Mouse (Mus musculus) activated CD4-positive, CD25-positive, alpha-beta regulatory T cell, adult 4 months (primary cell): ENCODE measurements around the gene Inpp4b. TPM values are rescaled to one million over a fixed set of nuclear protein-coding genes. Genes with fewer than 3 reads are reported as not detected.

ENCODE experiments used
- ATAC-seq: one replicate; pipeline ENCODE4 v1.8.0; 2017
- polyA plus RNA-seq, 2 experiments: library from polyadenylated mRNA; unstranded; fragments of 100-300 nt; shearing (Covaris generic); gene quantifications; one replicate each; pipeline ENCODE4 v1.2.1; 2017

Gene Inpp4b
- polyA plus RNA-seq, 2 experiments from 2014 or later: 446 to 456 TPM

DNA sequence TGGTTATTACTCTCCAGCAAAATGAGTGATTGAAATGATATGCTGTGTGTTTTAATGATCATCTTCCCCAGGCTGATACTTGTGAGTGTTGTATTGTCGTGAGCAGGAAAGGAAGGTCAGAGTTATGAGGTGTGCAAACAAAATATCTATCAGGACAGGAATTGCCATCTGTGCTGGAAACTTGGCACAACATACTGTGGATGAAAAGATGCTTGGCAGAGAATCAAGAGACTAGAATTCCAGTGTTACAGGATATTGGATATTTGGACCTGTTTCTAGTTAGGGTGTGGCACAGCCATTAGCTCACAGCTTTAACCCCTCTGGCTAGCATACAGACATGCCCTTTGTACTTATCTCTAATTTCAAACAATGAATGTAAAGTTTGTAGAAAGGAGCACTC lies 507.6 kb downstream of the Inpp4b start:
- no peak for ATAC-seq

DNA sequence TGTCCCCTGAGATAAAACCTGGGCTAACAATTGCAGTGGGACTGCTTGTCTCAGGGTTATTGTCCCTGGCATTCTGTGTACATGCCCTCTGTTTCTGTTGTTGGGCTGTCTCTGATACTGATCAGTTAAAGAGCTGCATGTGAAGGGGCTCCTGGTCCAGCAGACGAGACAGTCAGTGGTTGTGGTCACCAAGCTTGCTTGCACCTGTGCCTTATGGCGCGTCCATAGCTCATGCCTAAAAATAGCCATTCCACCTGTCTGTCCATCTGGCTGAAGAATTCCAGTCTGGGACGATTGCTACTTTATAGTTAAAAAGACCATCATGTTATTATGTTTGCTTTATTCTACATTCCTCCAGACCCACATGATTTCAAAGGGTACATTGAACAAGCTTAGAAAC lies 510.8 kb downstream of the Inpp4b start:
- ATAC-seq: no peak

DNA sequence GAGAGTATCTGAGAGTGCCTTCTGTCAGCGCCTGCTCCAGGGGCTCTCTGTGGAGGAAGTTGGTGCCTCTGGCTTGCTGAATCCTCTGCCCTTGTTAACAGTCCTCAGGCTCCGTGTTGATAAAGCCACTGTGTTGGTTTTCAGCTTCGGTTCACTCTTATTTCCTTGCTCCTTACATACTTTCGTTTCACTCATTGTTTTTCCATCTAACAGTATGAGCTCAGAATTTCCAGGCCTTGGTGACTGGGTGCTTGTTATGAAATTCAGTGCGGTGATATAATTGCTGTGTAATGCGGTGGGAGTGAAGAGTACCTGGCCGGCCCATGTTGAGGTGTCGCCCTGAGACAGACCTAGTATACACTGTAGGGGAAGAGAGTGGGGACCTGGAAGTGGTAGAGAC lies 512.2 kb downstream of the Inpp4b start:
- peak; percentile 63 for ATAC-seq

DNA sequence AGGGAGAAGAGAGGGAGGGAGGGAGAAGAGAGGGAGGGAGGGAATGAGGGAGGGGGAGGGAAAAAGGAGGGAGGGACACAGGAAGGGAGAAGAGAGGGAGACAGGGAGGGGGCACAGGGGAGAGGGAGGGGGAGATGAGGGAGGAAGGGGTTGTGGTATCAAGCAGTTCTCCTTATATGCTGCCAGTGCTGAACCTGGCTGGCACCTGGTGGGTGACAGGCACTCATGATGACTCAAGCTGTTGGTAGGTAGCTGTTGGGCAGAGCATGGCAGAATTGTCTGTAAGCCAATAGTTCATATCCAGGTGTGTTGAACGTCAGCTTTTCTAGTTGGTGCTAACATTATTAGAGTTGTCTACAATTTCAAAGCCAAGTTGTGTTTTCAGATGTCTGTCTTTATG lies 512.7 kb downstream of the Inpp4b start:
- peak; percentile 55 for ATAC-seq

DNA sequence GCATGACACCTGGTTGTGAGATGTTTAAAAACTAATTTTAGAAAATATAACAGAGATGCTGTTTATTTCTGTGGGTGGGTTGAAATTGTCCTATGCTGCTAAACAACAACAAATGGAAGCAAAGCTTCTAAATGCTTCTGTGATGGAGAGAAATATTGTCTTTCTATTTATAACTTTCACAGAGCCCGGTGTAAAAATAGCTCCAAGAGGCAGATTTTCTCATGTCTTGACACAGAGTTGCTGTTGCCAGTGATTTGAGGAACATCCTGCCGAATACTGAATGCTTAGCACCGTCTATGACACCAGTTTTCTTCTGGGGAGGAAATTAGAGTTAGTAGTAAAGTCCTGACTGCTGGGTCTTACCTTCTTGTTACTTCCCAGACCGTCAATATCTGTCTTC lies 513.8 kb downstream of the Inpp4b start:
- ATAC-seq: no peak

DNA sequence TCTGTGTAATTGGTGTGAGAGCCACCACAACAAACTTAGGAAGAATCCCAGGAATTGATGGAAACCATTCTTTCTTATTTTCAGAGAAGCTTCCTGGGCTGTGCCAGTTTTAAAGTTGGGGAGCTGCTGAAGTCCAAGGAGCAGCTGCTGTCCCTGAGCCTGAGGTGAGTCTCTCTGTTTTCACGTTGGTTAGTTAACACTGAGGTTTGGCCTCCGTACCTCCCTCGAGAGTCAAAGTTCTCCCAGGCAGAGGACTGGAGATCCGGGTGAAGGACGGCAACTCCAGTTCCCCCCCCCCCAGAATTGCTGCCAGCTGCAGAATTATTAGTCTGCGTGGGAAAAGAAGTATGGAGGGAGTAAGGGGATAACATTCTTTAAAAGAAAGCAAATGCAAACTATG lies 514.3 kb downstream of the Inpp4b start:
- ATAC-seq: no peak

DNA sequence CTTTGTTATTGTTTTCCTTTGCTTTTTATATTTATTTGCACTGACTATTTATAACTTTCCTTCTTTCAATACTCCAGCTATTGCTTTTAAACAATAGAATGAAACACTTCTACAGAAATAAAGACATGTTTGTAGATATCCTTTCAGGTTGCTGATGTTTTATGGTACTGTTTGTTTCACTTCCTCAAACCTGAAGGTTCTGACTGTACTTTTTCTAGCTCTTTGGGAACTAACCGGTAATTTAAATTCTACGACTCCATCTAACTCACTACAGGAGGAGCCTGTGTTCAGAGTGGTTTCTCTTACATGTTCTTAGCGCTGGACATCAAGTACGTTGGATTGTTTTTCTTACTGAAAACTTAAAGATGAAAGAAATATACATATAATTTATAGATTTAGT lies 516.0 kb downstream of the Inpp4b start:
- no peak for ATAC-seq

DNA sequence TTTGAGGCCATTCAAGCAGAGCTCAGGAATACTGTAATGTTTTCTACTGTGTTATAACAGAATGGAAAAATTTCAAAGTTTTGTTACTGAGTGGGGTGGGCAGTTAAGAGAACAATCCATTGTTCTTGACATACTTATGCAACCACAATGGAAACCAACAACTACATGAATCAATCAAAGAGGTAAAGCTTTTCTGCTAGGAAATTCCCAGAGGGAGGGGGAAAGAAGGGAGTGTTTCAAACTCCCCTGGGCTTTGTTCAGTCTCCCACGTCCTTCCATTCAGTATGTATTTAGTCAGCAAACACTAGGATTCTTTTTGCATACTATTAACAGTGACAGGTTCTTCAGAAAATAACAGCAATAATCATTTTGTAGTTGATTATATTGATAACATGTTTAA lies 517.4 kb downstream of the Inpp4b start:
- no peak for ATAC-seq

DNA sequence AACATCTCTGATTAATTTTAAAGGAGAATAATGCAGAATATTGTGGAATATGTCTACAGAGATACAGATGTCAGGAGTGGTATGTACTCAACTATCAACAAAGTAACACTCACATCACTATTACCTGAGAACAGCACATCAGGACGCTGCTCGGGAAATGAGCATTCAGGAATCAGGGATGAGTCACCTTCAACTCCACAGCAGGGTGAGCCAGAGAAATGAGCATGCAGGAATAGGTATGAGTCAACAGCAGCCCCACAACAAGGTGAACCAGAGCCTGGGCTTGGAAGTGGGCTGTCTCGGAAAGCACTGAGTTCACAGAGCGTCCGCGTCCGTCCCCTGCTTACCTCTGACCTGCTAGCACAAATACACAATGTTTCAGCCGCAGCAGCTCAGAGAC lies 519.0 kb downstream of the Inpp4b start:
- no peak for ATAC-seq

DNA sequence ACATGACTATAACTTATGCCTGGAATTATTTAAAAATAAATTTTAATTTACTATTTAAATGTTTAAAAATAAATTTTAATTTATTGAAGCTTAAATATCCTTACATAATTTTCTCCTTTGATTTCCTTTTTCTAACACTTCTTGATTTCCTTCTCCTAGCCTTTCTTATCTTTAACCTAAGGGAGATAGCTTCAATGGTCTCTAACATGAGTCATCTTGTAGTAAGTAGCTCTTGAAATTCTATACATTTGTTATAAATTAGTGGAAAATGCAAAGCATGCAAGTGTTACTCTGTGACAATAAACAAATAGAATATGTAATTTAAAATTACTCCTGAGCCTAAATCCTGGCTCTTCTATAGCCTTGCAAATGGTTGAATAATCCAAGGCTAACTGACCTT lies 520.4 kb downstream of the Inpp4b start:
- ATAC-seq: no peak

DNA sequence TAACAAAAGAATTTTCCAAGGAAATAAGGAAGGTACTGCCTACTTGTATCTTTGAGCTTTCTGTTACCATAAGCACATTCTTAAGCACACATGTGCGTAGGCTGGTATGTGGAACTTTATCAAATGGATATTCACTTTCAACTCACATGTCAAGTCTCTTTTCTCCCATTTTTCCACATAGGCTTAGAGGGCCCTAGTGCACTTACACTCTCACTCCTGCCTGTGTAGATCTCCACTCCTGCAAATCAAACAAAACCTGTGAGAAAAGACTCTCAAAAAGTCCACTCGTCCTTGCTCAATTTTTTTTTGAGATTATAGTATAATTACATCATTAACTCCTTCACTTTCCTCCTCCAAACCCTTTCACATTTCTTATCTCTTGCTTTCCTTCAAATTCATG lies 522.0 kb downstream of the Inpp4b start:
- no peak for ATAC-seq

DNA sequence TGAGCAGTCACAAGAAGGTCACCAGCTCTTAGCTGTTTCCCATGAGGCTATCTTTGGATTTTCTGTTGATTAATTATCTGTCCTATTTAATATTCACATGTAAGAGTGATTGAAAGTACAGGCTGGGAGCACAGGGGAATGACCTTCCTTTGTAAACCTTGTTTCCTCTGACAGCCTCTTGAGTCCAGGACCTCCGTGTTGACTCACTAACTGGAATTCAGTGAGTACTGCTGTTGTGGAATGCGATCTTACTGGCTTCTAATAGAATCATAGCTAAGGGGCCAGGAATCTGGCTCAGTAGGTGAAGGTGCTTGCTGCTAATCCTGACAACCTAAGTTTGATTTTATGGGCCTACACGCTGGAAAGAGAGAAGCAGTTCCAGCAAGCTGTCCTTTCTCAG lies 523.3 kb downstream of the Inpp4b start:
- no peak for ATAC-seq

DNA sequence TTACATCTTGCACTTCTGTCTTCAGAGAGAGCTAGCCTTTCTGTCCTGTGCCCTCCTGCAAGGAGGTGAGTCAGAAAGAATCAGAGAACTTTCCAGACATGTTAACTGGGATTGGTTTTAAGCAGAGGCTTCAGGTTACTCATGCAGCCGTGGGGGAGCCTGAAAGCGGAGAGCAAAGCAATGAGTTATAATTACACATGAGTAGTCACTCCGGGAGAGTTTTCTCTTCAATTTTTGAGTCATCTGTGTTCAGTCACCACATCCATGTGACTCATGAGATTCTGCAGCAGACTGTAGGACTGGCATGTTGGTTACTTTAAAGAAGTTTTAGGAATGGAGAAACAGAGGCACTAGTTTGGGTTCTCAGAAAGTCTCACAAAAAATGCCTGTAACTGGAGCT lies 524.7 kb downstream of the Inpp4b start:
- peak; percentile 56 for ATAC-seq

DNA sequence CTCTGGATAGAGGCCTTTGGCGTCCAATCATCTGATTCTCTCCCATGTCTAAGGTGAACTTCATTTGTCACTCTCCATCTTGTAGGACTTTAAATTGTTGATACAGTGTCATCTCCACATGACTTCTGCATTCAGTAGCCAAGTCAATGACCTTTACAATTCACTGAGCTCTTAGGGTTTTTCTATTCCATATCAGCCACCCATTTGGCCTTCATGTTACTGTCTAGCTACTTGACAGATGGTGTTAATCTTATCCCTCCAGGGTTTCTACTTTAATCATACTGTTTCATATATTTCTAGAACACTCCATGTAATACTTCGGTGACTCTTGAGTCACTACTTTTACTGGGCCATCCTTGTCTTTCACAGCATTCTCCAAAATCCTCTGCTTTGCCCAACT lies 528.1 kb downstream of the Inpp4b start:
- no peak for ATAC-seq

DNA sequence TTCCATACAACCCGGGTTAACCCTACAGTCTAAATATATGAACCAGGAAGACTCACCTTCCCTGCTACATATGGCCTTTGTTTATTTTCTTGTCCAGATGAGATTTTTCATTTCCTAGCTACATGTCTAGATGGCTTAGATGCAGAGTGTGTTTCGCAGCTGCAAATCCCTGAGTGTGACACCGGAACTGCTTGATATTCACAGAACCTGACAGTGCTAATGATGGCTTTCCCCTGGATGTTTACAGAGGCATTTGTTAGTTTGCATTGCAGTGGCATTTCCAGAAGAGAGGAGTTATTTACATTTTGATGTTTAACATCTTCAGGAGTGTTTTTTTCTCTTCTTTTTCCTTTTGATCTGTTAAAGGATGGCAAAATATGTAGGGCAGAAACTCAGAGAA lies 537.7 kb downstream of the Inpp4b start:
- ATAC-seq: no peak

DNA sequence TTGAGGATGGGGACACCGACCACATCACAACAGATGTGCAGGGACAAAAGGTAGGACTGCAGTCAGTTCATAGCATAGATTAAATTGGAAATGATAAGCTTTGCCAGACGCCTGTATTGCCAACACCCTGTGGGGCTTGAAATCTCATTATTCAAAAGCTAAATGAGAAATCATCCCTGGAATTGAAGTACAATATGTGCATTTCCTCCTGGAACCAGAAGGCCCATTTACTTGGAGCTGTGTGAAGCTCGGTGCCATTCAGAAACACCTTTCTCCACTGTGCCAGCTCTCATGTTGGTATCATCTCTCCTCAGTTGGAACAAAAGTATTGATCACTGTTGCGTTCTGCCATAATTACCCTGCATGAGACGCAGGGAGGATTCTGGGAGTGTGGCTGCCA lies 541.8 kb downstream of the Inpp4b start:
- ATAC-seq: no peak

DNA sequence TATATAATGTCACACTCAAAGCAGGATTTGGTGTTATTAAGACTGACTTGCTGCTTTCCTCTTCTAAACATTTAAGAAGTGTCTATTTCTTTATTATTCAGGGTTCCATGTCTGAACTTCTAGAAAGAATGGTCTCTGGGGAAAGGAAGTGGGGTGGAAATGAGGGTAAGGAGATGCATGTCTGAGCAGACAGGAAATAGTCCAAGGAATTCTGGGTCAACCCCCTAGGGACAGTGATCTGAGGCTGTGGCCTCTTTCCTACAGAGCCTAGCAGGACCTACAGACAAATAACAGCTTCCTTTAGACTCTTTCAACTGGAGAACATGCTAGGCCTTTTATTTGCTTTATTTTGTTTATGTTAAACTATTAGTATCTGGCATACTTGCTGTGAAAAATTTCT lies 546.5 kb downstream of the Inpp4b start:
- ATAC-seq: no peak

DNA sequence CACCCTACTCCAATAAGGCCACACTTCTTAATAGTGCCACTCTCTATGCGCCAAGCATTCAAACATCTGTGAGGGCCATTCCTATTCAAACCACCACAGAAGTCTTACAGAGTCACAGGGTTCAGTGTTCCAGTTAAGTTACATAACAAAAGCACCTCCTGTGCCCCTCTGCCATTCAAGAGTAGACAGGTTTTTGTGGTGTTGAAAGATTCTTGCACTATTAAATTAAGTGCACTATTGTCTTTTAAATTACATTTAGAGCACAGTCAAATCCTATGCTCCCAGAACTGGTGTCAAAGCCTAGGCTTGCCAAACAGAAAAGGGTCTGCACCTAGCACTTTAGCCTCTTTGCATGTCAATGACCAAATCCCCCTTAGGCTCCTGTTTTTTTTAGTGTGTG lies 550.9 kb downstream of the Inpp4b start:
- ATAC-seq: no peak

DNA sequence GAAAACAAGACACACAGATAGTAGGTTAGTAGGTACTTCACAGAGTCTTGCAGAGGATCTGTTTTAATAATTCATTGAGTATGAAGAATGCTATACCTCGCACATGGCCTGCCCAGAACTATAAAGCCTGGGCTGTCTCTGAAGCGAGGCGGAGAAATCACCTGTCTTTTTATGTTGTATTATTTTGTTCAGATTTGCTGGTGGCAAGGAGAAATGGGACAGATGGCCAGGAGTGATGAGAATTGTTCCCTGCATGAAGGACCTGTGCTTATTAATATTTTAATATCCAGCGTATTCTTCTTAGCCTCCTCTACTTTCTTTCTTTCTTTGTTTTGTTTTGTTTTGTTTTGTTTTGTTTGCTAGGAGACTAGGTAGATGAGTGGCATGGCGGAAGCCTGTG lies 604.5 kb downstream of the Inpp4b start:
- no peak for ATAC-seq

DNA sequence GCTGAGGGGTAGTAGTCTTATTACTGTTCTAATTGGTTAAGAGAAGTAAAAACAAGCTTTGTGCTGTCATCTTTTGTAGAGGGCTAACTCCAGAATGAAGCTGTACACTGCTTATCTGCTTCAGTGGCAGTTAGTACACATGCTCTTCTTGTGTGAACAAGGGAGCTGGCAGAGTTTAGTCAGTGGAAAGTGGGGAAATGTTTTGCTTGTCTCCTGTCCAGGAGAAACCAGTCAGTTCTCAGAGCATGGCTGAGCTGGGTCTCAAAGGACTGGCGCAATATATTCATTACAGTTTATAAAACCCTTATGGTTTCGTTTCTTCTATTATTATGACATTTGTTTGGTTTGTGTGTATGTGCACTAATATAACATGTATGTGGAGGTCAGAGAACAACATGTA lies 610.7 kb downstream of the Inpp4b start:
- ATAC-seq: no peak

DNA sequence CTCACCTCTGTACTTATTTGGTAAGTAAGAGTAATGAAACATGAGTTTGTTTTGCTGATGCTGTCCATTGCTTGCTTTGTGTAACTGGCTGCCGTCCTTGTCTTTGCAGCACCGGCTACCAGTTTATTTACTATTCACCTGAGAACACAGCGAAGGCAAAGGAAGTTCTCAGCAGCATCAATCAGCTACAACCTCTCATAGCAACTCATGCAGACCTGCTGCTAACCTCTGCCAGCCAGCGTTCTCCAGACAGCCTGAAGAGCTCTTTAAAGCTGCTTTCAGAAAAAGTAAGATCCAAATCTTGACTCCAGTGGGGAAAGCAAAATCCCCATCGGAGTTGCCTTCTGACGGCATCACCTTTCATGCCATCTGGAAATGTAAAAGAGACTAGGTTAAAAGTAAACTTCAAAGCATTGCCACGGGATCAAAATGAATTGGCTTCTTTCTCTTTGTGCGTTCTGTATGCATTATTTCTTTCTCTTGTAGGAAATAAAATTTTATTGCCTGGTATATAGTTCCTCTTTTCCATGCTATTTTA lies 642.8 kb downstream of the Inpp4b start:
- no peak for ATAC-seq

DNA sequence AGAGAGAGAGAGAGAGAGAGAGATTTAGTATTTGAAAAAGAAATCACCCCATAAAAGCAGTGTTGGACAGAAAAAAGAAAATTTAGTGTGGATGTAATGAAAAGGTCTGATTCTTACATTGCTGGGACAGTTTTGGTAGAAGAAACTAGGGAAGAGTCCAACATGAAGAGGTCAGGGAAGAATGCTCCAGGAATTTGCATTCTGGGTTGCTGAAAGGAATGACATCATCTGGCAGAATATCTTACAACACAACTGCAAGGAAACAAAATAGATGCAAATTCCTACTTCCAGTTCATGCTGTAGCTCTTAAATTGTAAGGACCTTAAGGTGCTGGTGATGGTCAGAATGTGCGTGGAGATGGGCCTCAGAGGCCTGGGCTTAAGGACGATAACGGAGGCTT lies 650.6 kb downstream of the Inpp4b start:
- no peak for ATAC-seq

DNA sequence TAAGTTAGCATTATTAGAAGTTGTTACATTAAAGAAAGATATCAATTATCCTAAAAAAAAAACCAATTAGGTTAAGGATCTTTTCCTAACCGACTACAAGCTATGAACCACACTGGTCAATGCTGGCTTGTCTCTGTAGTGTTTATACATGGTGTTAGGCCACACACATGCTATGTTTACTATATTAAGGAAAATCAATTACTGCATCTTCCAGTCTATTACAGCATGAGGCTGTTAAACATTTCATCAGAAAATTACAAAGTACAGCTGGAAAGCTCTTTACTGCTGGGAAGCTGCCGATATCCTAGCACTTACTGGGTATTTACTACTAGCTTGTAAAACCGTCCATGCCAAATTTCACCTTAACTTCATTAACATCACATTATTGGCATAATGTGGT lies 653.9 kb downstream of the Inpp4b start:
- no peak for ATAC-seq

DNA sequence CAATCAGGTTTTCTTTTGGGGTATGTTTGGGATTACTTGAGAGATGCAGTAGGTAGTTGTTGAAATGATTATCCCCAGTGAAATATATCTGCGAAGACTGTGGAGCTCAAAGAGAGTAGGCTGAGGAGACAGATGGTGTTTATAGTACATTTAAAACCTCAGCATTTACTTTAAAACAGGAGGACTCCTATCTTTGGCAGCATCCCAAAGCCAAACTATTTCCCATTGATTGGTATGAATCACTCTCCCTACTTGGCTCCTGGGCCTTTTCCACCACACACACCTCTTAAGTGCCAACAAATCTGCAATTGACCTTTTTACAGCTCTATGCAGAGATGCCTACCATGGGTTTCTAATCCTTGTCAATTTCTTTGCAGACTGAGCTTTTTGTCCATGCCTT lies 654.5 kb downstream of the Inpp4b start:
- ATAC-seq: no peak

DNA sequence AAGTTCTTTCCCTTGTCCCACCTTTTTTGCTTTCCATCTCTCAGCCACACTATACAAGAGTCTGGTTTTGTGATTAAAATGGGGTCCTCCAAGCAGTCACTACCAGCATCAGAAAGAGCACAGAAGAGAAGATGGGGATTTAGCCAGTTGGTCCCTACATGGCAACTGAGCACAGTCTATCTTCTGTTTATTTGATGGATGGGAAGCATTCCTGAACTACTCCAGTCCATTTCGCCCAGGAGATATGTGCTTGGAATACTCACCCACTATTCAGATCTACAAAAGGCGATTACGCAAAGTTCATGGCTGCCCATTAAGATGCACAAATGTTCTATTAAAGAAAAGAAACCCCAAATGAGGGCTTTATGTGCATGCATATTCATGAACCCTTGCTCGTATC lies 661.8 kb downstream of the Inpp4b start:
- ATAC-seq: no peak

DNA sequence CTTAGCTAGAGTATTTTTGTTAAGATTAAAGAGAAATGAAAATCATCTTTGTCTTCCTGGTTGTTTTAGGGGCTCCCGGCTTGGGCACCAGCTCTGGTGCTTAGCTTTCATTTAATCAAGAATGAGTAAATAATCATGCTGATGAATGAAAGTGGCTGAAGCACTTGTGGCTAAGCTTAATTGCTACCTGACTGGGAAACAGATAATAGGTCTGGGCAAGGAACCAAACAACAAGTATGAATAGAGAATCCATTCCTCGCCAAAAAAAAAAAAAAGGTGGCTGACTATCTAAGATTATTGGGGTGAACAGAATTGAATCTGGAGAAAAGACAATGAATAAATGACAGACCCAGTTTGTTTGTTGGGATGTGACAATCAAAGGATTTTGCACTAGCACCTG lies 663.1 kb downstream of the Inpp4b start:
- ATAC-seq: no peak
